Mouse (Mus musculus) yolk sac, embryonic 10.5 days (tissue): Measurements from ENCODE around the gene Npsr1.

Experiments
- DNase-seq: peaks from one replicate; pipeline ENCODE4 v3.0.0-alpha.2; 2017; ENCODE audit warnings: low spot score

Npsr1 gene

DNA sequence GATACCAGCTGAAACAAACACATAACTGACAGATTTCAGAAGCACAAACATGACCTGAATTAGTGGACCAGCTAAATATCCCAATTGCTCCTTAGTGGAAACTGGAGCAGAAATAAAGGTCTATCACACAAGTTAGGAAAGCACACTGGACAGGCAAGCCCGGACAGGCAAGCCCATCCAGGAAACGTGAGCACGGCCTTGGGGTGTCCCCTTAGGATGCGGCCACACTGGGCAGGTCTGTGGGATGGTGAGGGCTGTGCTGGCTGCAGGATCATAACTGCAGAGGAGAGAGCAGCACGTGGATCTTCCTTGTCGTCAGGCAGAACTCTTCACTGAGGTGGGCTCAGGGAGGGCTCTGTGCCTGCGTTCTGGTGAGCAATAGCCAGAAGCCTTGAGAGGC is at the start of gene Npsr1:
TSS of gene Npsr1 (plus strand) at position 301 of the 400 bp plus-strand sequence.
- no peak for DNase-seq

DNA sequence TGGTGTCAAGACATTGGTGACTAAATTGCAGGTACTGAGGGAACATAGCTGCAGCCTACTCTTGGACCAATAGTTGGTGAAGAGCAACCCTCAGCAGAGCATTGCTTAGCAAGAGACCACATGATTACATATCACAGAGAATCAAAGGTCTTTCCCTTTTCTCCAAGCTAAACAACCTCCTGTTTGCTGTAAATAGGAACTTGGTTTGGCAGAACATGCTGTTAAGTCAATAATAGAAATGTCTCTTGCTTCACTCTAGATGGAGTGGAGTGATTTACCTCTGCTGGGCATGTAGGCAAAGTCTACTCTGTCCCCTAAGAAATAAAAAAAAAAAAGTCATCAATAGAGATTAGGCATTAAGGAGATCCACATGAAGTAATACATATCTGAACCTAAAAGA is 46.3 kb upstream of the Npsr1 start:
- DNase-seq: no peak

DNA sequence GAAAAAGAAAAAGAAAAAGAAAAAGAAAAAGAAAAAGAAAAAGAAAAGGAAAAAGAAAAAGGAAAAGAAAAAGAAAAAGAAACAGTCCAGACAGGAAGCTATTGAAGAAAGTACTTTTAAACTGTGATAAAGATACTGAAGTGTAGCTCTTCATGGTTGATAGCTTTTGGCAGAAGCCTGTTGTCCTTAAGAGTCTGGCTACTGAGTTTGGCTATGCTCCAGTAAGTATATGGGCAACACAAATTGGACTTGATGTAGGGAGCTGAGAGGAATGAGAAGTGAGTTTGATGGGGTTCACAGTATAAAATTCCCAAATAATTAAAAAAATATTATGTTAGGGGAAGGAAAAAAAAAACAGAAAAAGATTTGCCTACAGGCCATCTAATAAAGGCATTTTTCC is 34.5 kb upstream of the Npsr1 start:
- no peak for DNase-seq

DNA sequence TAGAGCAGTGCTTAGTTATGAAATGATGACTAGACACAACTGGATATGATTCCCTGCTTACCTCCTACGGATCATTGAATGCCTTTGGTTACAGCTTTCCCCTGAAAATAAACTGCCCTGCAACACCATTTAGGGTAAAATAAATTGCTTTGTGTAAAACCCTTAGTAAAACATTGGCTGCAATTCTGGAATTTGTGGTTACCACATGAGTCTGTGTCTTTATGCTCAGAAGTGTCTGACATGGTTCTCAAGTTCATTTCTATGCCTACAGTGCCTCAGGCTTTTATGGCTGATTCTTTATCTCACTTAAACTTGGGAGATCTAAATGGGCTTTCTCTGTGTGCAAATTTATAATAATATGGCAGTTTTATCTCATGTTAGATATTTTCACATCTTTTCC is 26.1 kb upstream of the Npsr1 start:
- no peak for DNase-seq

DNA sequence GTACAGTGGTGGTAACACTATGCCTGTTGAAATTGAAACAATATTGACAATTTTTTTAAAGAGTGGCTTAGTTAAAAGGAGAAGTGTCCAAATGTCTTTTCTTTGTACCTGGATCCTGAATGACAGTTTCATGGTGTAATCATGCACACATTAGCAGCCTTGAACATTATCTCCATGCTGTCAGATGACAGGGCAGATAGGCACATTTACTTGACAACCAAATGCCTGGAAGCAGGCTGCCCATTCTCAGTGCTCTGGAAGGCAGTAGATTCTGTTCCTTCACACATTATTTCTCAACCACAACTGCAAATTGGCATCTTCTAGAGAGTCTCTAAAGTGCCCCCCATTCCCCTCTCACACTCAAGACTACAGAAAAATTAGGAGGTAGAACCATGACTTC is 20.2 kb upstream of the Npsr1 start:
- DNase-seq: no peak

DNA sequence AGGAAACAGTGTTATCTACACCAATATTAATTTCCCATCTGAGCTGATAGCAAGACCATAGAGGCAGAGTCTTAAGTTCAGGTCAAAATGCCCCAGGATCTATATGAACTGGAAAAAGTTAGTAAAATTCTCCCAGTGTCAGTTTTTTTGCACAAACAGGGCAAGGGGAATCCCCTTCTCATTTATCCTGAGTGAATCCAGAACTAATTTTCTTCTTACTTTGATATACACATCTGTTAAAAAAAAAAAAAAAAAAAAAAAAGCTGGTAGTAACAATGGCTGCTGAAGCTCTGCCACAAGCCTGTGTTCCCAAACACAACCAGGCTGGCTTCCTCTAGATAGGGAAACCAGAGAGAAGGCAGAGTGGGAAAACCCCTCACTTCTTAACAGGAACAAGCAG is 5.9 kb upstream of the Npsr1 start:
- no peak for DNase-seq

DNA sequence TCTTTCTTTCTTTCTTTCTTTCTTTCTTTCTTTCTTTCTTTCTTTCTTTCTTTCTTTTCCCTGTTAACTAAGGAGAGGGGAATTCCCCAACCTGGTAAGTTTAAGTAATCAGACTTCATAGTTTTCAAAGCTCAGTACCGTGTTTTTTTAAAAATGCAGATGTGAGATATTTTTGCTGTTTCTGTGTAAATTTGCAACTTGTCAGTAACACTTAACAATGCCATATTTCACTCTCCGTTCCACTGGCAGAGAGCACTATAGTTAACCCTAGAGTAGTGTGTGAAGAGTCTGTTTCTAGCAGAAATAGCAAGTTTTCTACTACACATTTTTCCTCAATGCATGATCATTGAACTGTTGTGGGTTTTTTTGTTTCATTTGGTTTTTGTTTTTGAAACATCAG is 730 bp downstream of the Npsr1 start:
- DNase-seq: no peak

DNA sequence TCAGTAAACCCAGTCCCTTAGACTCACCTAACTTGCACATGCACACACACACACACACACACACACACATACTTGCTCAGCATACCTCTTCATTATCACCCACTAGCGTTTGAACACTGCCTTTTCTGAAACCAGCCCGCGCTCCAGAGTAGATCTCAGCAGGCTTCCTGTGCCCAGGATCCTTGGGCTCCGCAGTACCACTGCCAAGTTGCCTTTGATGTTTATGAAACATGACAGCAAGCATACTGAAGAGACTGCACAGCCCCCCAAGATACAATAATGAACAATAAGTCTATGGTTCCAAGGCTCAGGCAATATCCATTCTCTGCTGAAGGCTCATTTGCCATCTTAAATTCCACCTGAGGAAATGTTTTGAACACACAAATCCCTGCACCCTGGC is 1.8 kb downstream of the Npsr1 start:
- DNase-seq: no peak

DNA sequence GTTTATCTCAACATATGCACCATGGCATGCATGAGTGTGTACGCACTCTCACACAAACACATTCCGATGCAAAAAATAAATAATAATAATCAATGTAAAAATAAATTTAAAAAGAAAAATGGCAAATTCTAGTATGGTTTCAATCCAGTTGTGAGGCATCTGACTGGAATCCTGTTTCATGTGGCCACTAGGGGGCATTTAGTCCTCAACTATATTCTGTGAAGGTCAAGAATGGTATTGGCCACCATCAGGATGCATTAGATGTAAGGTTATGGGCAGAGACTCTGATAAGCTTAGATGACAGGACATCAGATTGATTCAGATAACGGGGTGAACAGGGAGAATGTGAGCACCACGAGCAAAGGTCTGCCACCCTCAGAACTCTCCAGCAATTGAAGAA is 21.6 kb downstream of the Npsr1 start:
- DNase-seq: peak; percentile 9

DNA sequence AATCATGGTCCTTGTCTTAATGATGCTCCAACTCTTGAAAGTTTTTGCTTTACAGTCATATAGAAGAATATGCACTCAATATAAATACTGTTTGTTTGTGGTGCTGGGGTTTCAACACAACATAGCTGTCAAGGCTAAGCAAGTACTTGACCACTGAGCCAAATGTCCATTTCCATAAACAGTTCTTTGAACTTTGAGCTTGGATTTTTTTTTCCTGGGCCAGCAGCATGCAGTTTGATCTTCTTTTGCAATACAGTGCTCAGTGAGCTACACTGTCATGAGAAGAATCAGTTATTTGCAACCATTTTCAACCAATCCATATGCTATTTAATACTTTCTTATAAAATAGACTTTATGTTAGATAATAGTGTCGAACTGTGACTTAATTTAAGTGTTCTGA is 35.3 kb downstream of the Npsr1 start:
- no peak for DNase-seq

DNA sequence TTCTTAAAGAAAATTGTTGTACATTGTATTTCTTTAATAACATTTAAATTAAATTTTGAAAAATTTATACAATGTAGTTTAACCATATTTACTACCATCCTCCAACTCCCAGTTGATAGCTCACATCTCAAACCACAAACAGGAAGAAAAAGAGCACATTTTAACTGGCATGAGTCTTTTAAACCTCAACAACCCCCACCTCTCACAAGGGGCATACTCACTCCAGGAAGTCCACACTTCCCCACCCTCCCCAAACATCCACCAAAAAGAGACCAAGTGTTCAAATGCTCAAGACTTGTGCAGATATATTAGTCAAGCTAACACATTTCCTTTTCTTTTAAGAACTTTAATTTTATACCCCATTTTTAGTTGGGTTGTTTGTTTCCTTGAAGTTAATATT is 38.6 kb downstream of the Npsr1 start:
- DNase-seq: no peak

DNA sequence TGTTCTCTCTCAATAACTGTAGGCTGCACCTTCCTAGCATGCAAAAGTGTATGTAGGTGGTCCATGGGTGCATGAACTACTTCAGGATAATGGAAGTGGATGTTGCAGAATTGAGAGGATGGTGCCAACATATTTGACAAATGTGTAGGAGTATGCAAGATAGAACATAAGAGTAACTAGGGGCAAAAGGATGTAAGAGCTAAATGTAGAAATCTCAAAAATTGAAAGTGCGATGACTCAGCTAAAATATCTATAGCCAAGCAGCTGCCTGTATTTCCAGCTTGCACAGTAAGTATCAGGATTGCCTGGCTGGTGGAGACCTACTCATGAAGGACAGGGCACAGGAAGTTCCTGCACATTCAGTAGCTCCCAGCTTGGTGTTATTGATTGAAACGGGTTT is 46.5 kb downstream of the Npsr1 start:
- DNase-seq: no peak

DNA sequence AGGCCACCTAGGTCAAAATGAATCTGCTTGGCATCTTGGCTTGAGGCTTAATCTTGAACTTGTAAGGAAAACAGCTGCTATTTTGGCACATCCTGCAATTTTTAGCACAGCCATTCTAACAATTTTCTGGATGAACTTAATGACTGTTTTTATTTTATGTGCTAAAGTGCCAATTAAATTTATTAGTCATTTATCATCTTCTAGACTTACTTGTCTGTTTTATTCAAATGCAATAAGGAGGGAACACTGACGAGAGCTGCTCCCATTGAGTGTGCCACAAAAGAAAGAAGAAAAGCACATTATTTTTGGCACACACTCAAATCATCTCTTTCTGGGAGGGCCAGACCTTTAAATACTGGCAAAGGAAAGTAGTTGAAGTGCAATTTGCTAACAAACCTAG is 59.4 kb downstream of the Npsr1 start:
- DNase-seq: no peak

DNA sequence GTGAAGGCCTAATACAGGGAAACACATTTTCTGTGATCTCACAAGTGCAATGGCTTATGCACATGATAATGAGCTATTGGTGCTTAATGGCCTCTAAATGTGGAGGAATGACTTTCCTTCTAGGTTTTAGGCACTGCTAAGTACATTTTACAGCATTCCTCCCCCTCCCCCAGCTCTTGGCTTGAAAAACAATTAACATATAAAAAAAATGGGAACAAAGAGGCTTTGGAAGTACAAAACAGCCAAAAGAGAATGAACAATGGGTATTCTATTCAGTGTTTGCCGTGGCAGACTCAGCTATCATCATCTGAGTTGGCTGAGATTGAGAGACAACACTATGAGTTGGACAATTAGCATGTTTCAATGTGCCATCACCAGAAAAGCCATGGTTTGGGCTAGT is 62.6 kb downstream of the Npsr1 start:
- DNase-seq: no peak

DNA sequence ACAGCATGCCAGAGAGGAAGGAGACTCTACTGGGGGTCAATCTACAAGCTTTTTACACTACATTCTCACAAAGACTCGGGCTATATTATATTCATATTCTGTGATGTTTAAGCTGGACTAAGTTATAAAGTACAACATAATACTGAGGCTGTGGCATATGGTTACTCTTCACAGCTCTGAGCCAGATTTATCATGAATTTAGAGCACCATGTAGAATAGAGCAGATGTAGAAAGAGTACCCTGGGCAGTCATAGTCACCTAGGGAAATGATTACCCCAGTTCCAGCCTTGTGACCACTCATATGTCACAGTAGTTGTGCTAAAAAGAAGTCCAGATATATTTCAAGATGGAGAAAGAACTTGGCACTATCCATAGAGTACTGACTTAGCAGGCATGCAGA is 70.7 kb downstream of the Npsr1 start:
- no peak for DNase-seq

DNA sequence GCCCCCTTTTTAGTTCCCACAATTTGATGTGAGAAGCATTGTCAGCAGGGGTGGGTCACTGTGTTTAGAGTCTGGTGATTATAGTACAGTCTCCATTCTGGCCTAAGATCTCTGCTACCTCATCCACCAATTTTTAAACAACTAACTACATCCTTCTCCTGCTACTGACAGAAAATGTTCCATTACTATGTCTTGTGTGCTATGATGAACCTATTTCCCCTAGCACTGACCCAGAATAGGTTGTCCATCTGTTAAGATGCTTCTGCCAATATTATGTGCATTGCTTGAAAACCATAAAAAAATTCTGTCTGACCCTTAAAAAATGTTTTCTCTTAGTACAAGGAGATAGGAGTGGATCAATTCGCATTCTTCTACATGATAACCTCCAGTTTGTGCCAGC is 72.9 kb downstream of the Npsr1 start:
- no peak for DNase-seq

DNA sequence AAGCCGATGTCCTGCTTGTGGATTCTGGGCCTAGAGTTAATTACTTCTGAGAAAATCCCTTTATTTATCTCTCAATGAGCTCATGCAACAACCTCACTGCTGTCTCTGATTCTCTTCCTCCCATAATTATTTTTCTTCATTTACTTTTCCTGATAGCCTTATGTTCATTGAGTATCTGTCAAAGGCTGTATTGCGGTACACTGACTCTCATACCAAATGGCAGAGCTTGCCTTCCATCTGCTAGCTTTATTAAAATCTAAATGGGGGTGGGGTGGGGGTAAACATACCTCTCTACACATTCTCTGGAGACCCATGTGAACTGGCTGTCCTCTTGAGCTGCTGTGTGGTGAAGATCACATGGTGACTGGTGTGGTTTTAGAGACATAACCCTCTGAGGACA is 80.9 kb downstream of the Npsr1 start:
- DNase-seq: no peak

DNA sequence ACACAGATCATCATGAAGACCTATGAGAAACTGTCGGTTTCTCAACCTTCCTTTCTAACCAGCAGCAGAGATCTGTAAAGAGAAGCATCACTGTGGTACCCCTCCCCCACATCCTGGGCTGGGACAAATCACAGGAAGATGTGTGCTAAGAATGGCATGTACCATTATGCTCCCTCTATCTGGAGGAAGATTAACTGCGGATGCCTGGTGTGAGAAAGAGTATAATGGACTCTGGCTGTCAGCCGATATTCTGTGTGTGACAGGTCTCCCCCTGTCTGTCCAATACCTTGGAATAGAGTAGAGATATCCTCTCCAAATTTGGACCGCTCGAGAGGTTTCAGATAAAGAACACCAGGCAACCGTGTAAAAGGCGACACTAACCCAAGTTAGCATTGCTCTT is 83.1 kb downstream of the Npsr1 start:
- no peak for DNase-seq

DNA sequence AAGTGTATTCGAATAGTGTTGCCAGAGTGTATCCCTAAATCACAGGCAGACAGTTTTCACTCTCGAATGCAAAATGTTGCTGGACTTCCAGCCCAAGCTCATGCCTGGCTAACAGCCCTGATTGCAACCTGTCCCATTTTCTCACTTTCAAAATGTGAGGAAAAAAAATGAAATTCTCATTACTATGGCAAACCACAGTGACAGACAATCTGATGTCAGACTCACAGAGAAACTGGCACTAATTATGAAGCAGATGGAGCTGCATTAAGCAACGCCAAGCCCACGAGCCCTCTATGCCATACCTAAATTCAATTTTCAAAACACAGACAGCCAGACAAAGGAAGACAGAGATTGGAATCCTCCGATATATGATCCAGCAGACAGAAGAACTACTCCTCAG is 88.5 kb downstream of the Npsr1 start:
- no peak for DNase-seq

DNA sequence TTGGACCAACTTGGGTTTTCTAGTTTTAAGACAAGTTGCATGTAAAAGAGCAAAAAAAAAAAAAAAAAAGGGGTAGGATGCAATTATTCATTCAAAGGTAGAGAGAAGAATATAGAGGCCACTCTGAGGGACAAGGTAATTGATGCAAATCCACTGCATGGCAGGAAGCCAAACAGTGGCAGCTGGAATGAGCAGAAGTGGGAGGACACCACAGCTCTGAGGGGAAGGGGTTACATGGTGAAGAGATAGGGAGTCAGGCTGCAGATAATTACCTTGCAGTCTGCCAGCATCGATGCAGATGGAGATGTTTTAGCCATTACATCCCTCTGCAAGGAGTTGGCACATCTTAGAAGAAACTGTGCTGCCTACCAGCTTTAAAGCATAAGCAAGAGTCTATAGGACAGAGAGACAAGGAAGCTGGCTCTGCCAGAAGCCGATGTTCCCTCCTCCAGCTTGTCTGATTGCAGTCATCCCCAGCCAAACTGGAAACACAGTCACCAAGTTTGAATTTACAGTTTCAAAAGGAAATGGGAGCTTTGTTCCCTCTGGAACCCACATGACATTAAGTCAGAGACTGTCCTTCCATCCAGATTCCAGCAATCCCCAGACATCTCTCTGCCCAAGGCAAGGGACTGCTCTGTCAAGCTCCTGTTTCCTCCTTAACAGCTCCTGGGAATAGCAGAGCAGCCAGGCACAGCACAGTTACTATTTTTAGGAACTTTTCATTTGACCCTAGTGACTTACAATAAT is 91.9 kb downstream of the Npsr1 start:
- no peak for DNase-seq

DNA sequence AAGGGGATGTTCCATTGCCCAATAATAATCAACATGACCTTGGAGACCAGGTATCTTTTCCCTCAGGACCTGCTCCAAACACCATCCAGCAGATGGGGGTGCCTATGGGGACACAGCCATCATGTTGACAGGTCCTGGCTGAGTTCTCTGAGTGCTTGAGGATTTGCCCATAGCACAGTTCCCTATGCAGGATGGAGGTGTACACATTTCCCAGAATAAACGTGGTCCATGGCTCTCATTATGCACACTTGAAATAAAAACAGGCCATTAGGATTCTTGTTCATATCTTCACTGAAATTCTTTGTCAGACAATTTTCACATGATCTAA is 92.4 kb downstream of the Npsr1 start:
- DNase-seq: no peak

DNA sequence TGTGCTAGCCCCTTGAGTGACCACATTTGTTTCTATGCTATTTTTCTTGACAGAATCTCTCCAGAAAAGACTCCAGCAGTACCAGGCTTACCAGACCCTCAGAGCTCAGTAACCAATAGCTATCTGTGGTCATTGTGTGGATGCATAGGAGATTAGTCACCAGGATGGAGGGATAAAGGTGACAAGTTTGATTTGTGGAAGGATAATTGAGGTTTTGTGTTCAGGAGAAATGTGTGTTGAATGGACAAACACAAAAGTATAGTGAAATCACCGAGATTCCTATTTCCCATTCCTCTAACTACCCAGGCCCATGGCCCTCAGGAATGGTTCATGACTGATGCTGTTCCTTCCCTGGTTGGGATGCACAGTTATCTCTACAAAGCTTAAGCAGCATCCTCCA is 100.5 kb downstream of the Npsr1 start:
- DNase-seq: no peak

DNA sequence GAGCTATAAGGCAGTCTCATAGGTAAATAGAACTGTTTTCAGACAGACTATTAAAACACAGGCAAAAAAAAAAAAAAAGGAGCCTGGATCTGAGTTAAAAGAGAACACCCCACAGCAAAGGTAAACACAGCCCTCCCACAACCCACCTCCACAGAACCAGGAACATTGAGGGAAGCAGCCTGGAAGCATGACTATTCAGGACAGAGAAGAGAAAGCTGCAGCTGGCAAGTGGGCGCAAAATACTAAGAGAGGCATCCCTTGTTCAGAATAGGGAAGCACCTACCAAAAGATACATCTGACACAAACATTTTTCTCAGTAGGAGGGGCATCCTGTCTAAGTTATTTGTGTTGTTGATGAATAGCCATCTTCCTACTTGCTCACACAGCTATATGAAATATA is 113.8 kb downstream of the Npsr1 start:
- DNase-seq: no peak

DNA sequence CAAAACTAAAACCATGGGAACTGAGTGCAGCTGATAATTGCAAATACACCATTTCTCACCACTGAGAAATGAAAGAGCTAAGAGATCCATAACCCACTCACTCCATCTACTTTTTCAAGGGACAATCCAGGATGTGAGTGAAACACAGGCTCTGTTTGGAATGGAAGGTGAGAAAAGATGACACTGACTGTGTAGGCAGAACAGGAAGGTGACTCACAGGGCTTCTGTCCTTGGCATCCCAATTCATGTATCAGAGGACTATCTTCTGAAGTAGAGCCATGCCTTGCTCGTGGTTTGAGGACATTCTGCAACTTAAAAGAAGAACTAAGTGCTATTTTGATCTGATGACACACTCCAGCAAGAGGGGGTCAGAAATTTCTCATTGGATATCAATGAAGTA is 119.9 kb downstream of the Npsr1 start:
- no peak for DNase-seq

DNA sequence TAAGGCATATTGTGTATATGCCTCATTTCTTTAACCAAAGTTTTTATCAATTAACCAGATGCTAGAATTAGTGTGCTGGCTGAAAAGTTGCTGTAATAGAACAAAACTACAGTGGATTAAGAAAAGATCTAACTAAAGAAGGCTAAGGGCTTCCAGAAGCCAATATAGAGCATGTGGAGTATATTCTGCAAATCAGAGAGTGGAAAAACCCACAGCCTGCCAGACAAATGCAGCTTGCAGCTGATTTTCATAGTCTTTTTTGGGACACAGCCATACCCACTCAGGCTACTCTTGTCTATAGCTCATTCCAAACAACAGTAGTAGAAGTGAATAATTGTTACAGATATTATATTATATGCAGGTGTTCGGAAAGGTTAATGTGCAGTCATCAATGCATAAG is 138.7 kb downstream of the Npsr1 start:
- DNase-seq: no peak
